Mouse (Mus musculus) central nervous system, embryonic 11.5 days (tissue): Measurements from ENCODE around the gene G3bp2. TPM values are rescaled to one million over a fixed set of nuclear protein-coding genes. Genes with fewer than 3 reads are reported as not detected.

ENCODE experiments used
- polyA plus RNA-seq: library from polyadenylated mRNA; depleted of rRNA; stranded (reverse); fragments of >200 nt; gene quantifications from 2 replicates; pipeline ENCODE4 v1.2.3, GENCODE M21; 2012; rRNA removed

G3bp2 gene
- 133 and 284 TPM in 2 replicates for polyA plus RNA-seq

GRCm38 (mm10) chr5:92083417-92084038, at the start of gene G3bp2:
G3bp2 (minus strand) TSS chr5:92083719.

GRCm38 (mm10) chr5:92043783-92044182, 39.7 kb downstream of the G3bp2 start, which contains the start of gene Cdkl2:
Cdkl2 (minus strand) TSS chr5:92043883.

Other genes with a start within 250 kb of the G3bp2 start
- gene Rchy1, start 120.7 kb downstream of the G3bp2 start, polyA plus RNA-seq = 42.9 and 48.7 TPM in 2 replicates
- not detected in 2 replicates for gene Odaph, start 96.2 kb downstream of the G3bp2 start, polyA plus RNA-seq
- gene Cdkl2, start 39.8 kb downstream of the G3bp2 start, polyA plus RNA-seq = 0.16 and 0.51 TPM in 2 replicates
- 46.0 and 46.9 TPM in 2 replicates for gene Uso1, start 54.2 kb upstream of the G3bp2 start, polyA plus RNA-seq
- not detected in 2 replicates for gene U90926, start 131.7 kb upstream of the G3bp2 start, polyA plus RNA-seq
- 0.46 and 0.68 TPM in 2 replicates for gene Ppef2, start 172.6 kb upstream of the G3bp2 start, polyA plus RNA-seq
- 4.7 and 5.2 TPM in 2 replicates for gene Naaa, start 194.5 kb upstream of the G3bp2 start, polyA plus RNA-seq
- 29.8 and 30.7 TPM in 2 replicates for gene Sdad1, start 226.8 kb upstream of the G3bp2 start, polyA plus RNA-seq
- gene Cxcl9, start 244.4 kb upstream of the G3bp2 start, polyA plus RNA-seq = not detected in 2 replicates
- 2.5 and 4.2 TPM in 2 replicates for gene Art3, start 248.1 kb upstream of the G3bp2 start, polyA plus RNA-seq